Comparison of ENCODE assay signal across 1 mouse cellular context in the genomic region with DNA sequence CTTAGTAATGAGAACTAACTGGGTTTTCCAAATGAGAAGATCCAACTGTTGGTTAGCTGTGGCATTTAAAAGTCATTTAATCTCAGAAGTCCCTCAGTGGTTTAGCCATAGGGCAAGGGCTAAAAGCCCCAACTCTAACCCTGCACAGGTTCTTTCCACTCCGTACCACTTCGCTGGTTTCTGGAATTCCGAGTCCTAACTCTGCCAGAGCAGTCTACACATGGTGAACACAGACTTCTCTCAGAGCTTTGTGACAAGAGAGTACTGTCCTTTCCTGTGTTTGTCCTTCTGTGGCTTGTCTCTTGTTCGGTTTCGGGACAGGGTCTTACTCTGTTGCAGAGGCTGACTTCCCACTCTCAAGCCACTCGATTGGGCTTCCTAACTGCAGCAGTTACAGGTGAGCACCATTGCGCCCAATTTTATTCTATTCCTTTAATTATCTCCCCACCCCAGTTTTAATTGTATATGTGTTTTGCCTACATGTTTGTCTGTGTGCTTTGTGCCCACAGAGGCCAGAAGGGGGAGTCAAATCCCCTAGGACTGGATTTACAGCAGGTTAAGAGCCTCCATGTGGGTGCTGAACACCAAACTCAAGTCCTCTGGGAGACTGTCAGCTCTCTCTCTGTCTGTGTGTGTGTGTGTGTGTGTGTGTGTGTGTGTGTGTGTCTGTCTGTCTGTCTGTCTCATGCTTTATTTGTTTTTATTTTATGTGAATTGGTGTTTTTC.
TF ChIP-seq lines count a peak whose summit lies in the region.

No protein-coding gene starts in this region.

TF ChIP-seq in MEL, 35 proteins besides CTCF, POLR2A, EP300 and RAD21:
- no peak for TF ChIP-seq GATA1 (IDR thresholded peaks at IDR 0.05; ENCODE audit: low read depth, low read length)
- no peak for TF ChIP-seq ZNF384 (IDR thresholded peaks at IDR 0.05; ENCODE audit: low read depth, low read length)
- peak; percentile 37 for TF ChIP-seq SMC3 (IDR thresholded peaks at IDR 0.05; ENCODE audit: low read depth, low read length)
TF ChIP-seq in MEL: peak in this region for 1.
